Mouse (Mus musculus): ENCODE data around the gene Polg2.

DNA sequence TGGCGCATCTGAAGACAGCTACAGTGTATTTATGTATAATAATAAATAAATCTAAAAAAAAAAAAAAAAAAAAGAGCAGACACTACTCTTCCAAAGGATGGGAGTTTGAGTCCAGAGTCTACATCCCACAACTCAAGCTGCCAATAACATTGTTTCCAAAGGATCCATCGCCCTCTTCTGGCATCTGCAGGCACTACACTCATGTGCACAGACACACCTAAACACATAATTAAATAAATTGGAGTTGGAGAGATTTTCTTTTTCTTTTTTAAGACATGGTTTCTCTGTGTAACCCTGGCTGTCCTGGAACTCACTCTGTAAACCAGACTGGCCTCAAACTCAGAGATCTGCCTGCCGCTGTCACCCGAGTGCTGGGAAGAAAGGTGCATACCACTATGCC, 11.8 kb downstream of the Polg2 start:
- TF ChIP-seq CTCF (IDR thresholded peaks at IDR 0.05) (peak; percentile 30; the same call in 1 of the 2 replicates), POLR2A (IDR thresholded peaks at IDR 0.05; ENCODE audit: insufficient read depth, low read depth, low read length) (no peak)

Data from heart, adult 2 months (tissue).